ENCODE assay signal across 9 mouse cellular contexts in the genomic region with DNA sequence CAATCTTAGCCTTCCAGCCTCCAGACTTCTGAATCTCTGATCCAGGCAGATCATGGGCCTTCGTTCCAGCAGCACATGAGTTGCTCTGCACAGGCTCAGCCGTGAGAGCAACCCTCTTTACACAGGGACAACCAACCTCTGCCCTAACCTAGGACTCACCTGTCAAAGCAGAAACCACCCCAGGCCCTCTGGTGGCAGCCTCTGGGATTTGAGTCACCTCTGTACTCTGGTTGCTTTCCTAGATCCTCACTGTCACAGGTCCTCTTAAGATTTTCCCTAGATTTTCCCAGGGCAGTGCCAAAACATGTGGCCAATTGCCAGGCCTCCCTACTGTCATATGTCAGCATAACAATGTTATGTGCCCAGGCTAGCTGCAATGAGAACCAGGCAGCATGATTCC.
DNase-seq lines count a peak whose midpoint lies in the region; ATAC-seq and TF ChIP-seq lines count a peak whose summit lies in the region.
"Had no signal": no experiment of that assay in that cellular context is flagged by ENCODE, and none has a peak within 500 bp of the region (broad histone marks: within the 10 kb centered on the region; RNA-seq: fewer than 3 reads in every experiment).

No protein-coding gene starts in this region.

- no peaks in the 10 kb centered on the region for H3K9me3 ChIP-seq in hindbrain, postnatal 0 days (ENCODE audit: low read length)
- no peaks in the 10 kb centered on the region for H3K9me3 ChIP-seq in hindbrain, embryonic 16.5 days (ENCODE audit: control insufficient read depth, low read length)
- no peaks in the 10 kb centered on the region for H3K9me3 ChIP-seq in liver, postnatal 0 days (ENCODE audit: low read length)
- no peaks in the 10 kb centered on the region for H3K9me3 ChIP-seq in liver, embryonic 12.5 days (replicated peaks)

- no peak for DNase-seq in hindbrain, postnatal 0 days (ENCODE audit: low spot score)
- peak; percentile 42 for DNase-seq in liver, postnatal 0 days
- DNase-seq in R1 (ENCODE audit: low read depth, low spot score), result peak; percentile 41
- DNase-seq in kidney, postnatal 4 days, result peak; percentile 67 to 74
- no peak for DNase-seq in layer of hippocampus, adult 9-11 months
- DNase-seq: lung, postnatal 4 days; right cerebral cortex, postnatal 14 days had no signal

- TF ChIP-seq CTCF in hindbrain, postnatal 0 days (IDR thresholded peaks at IDR 0.05; ENCODE audit: low read depth), result peak; percentile 58
- peak; percentile 45 for TF ChIP-seq CTCF in liver, postnatal 0 days (IDR thresholded peaks at IDR 0.05; ENCODE audit: low read depth)

- no peak for ATAC-seq in hindbrain, postnatal 0 days
- no peak for ATAC-seq in hindbrain, embryonic 16.5 days
- no peak for ATAC-seq in liver, postnatal 0 days
- no peak for ATAC-seq in liver, embryonic 12.5 days

- no peaks in the 10 kb centered on the region for H3K36me3 ChIP-seq in hindbrain, postnatal 0 days (ENCODE audit: insufficient read depth, low read length)
- no peaks in the 10 kb centered on the region for H3K36me3 ChIP-seq in hindbrain, embryonic 16.5 days (ENCODE audit: control insufficient read depth, insufficient read depth, low read length)
- no peaks in the 10 kb centered on the region for H3K36me3 ChIP-seq in liver, postnatal 0 days (replicated peaks; ENCODE audit: insufficient read depth, low read length)
- H3K36me3 ChIP-seq in liver, embryonic 12.5 days, result no peaks in the 10 kb centered on the region

- H3K27ac ChIP-seq in hindbrain, postnatal 0 days, result no peak overlapping the region
- H3K27ac ChIP-seq in hindbrain, embryonic 16.5 days (ENCODE audit: low read depth, low read length), result no peak overlapping the region
- H3K27ac ChIP-seq in liver, postnatal 0 days (ENCODE audit: low read depth), result no peak overlapping the region
- H3K27ac ChIP-seq in liver, embryonic 12.5 days, result no peak overlapping the region

- H3K27me3 ChIP-seq in hindbrain, postnatal 0 days (ENCODE audit: insufficient read depth, low read length), result no peaks in the 10 kb centered on the region
- H3K27me3 ChIP-seq in hindbrain, embryonic 16.5 days (replicated peaks; ENCODE audit: control insufficient read depth, insufficient read depth, low read length), result no peaks in the 10 kb centered on the region
- H3K27me3 ChIP-seq in liver, postnatal 0 days (ENCODE audit: insufficient read depth, low read length), result no peaks in the 10 kb centered on the region
- H3K27me3 ChIP-seq in liver, embryonic 12.5 days (replicated peaks), result no peaks in the 10 kb centered on the region

- H3K9ac ChIP-seq in hindbrain, postnatal 0 days (replicated peaks; ENCODE audit: low read length), result no peak overlapping the region
- no peak overlapping the region for H3K9ac ChIP-seq in hindbrain, embryonic 16.5 days (ENCODE audit: low read depth, low read length)
- no peak overlapping the region for H3K9ac ChIP-seq in liver, postnatal 0 days (replicated peaks)
- H3K9ac ChIP-seq in liver, embryonic 12.5 days, result no peak overlapping the region

- TF ChIP-seq EP300 in liver, postnatal 0 days (IDR thresholded peaks at IDR 0.05; ENCODE audit: low read depth), result no peak

- no peak overlapping the region for H3K4me3 ChIP-seq in hindbrain, postnatal 0 days (ENCODE audit: low read length)
- H3K4me3 ChIP-seq in hindbrain, embryonic 16.5 days (ENCODE audit: low read length), result no peak overlapping the region
- H3K4me3 ChIP-seq in liver, postnatal 0 days (ENCODE audit: low read depth, low read length), result no peak overlapping the region
- no peak overlapping the region for H3K4me3 ChIP-seq in liver, embryonic 12.5 days

- H3K4me2 ChIP-seq in hindbrain, postnatal 0 days (ENCODE audit: low read depth, low read length), result no peak overlapping the region
- H3K4me2 ChIP-seq in hindbrain, embryonic 16.5 days (ENCODE audit: low read length), result no peak overlapping the region
- no peak overlapping the region for H3K4me2 ChIP-seq in liver, postnatal 0 days (ENCODE audit: low read depth, low read length)
- H3K4me2 ChIP-seq in liver, embryonic 12.5 days, result no peak overlapping the region

- WGBS in hindbrain, postnatal 0 days, result 71% methylated on average over 2 of the region's 2 CpGs
- WGBS in hindbrain, embryonic 16.5 days, result 61% methylated on average over 2 of the region's 2 CpGs
- WGBS in liver, postnatal 0 days (ENCODE audit: insufficient replicate concordance), result 48% methylated on average over 2 of the region's 2 CpGs
- WGBS in liver, embryonic 12.5 days (ENCODE audit: insufficient replicate concordance), result 53% methylated on average over 2 of the region's 2 CpGs

- H3K4me1 ChIP-seq in hindbrain, postnatal 0 days (ENCODE audit: insufficient read depth, low read length), result no peaks in the 10 kb centered on the region
- H3K4me1 ChIP-seq in hindbrain, embryonic 16.5 days (ENCODE audit: control insufficient read depth, insufficient read depth, low read depth, low read length), result no peaks in the 10 kb centered on the region; the same call in 1 of the 2 replicates
- no peaks in the 10 kb centered on the region for H3K4me1 ChIP-seq in liver, postnatal 0 days (ENCODE audit: insufficient read depth)
- no peaks in the 10 kb centered on the region for H3K4me1 ChIP-seq in liver, embryonic 12.5 days

Comparison
In these comparisons a context has a peak if more than half of its experiments do, and no peak if none do; other contexts are left out.
1. DNase-seq: peak in liver, postnatal 0 days (single experiment), R1 (single experiment) and kidney, postnatal 4 days (2 of 2); none in hindbrain, postnatal 0 days (single experiment) and layer of hippocampus, adult 9-11 months (single experiment).